Mouse (Mus musculus) heart, postnatal 0 days (tissue): ENCODE measurements around the gene Slc6a12.

Source experiments
- CTCF ChIP-seq: IDR thresholded peaks from 2 replicates; pipeline ENCODE4 v1.5.1; 2016; ENCODE audit warnings: antibody characterized with exemption, control low read depth, low read depth
- EP300 ChIP-seq: IDR thresholded peaks from 2 replicates; pipeline ENCODE4 v1.6.1; 2016; ENCODE audit warnings: antibody characterized with exemption, low read depth

- TF ChIP-seq EP300 (no peak), CTCF (no peak)
Measured at GRCm38 (mm10) chr6:121401826-121402660, 59.2 kb downstream of the Slc6a12 start.
